Mouse (Mus musculus): Measurements from ENCODE around the gene Ubap2l.

- TF ChIP-seq CTCF (IDR thresholded peaks at IDR 0.05; ENCODE audit: low read depth, low read length), result peak; percentile 41
- TF ChIP-seq POLR2A (IDR thresholded peaks at IDR 0.05; ENCODE audit: extremely low read depth, insufficient read depth, low read length), result no peak
Measured at GRCm38 (mm10) chr3:90065553-90065952, 13.1 kb upstream of the Ubap2l start.

All from liver, adult 2 months (tissue).